Mouse (Mus musculus) midbrain, embryonic 13.5 days (tissue): ENCODE results near the gene Prss30. TPM values are rescaled to one million over a fixed set of nuclear protein-coding genes. Genes with fewer than 3 reads are reported as not detected.
"Not testable (repeated sequence)": the region's sequence is repeated elsewhere in the genome, so short reads cannot be mapped to it uniquely, and the experiment has no call there.

Experiments
- ATAC-seq: fragments of 200-750 bp; cut with Nextera tagmentation; 2 replicates; pipeline ENCODE4 v1.8.0; 2017; ENCODE audit warnings: mild to moderate bottlenecking, moderate TSS enrichment, moderate library complexity
- H3K27ac ChIP-seq: fragments of 300-500 bp; sonication (generic); 2 replicates; pipeline ENCODE4 v1.5.1; 2015; ENCODE audit warnings: inconsistent platforms, mild to moderate bottlenecking, moderate library complexity
- H3K27me3 ChIP-seq: fragments of 300-500 bp; sonication (generic); 2 replicates; pipeline ENCODE4 v1.6.1; 2015; ENCODE audit warnings: mild to moderate bottlenecking, inconsistent platforms
- H3K36me3 ChIP-seq: fragments of 300-500 bp; sonication (generic); 2 replicates; pipeline ENCODE4 v1.6.1; 2015; ENCODE audit warnings: mild to moderate bottlenecking, inconsistent platforms
- H3K4me1 ChIP-seq: fragments of 300-500 bp; sonication (generic); replicated peaks from 2 replicates; pipeline ENCODE4 v1.6.1; 2015; ENCODE audit warnings: inconsistent platforms
- H3K4me2 ChIP-seq: fragments of 300-500 bp; sonication (generic); replicated peaks from 2 replicates; pipeline ENCODE4 v1.6.1; 2015; ENCODE audit warnings: moderate library complexity, mild to moderate bottlenecking, inconsistent platforms
- H3K4me3 ChIP-seq: fragments of 300-500 bp; sonication (generic); replicated peaks from 2 replicates; pipeline ENCODE4 v1.5.1; 2015; ENCODE audit warnings: mild to moderate bottlenecking, inconsistent platforms
- H3K9ac ChIP-seq: fragments of 300-500 bp; sonication (generic); replicated peaks from 2 replicates; pipeline ENCODE4 v1.6.1; 2015; ENCODE audit warnings: mild to moderate bottlenecking, inconsistent platforms
- H3K9me3 ChIP-seq: fragments of 300-500 bp; sonication (generic); 2 replicates; pipeline ENCODE4 v1.6.1; 2016; ENCODE audit warnings: mild to moderate bottlenecking, inconsistent platforms
- WGBS: fragments of 180-500 bp; shearing (Covaris S2); methylation state at CpG from one replicate; pipeline ENCODE4 v1.1.7; 2015; 5-methylcytosine and 5-hydroxymethylcytosine counted together
- polyA plus RNA-seq: library from polyadenylated mRNA; unstranded; fragments of >200 nt; fragmentation: Nextera tagmentation; extraction: Ambion mirVana; gene quantifications from 2 replicates; pipeline ENCODE4 v1.2.1, GENCODE M21; 2015

Gene Prss30
- polyA plus RNA-seq, 1 experiment from 2014 or later: not detected

GRCm38 (mm10) chr17:23979471-23979870, 895 bp downstream of the Prss30 start:
- 84% methylated on average over 3 of the region's 3 CpGs for WGBS
- H3K27me3 ChIP-seq: no peaks in the 10 kb centered on the region
- no peaks in the 10 kb centered on the region for H3K36me3 ChIP-seq
- no peaks in the 10 kb centered on the region for H3K9me3 ChIP-seq
- no peak for ATAC-seq
- H3K27ac ChIP-seq: no peak overlapping the region
- no peak overlapping the region for H3K4me2 ChIP-seq
- no peak overlapping the region for H3K9ac ChIP-seq
- H3K4me1 ChIP-seq: no peaks in the 10 kb centered on the region; the same call in 1 of the 2 replicates
- no peak overlapping the region for H3K4me3 ChIP-seq

- no peaks in the 10 kb centered on the region for H3K27me3 ChIP-seq
- ATAC-seq: no peak
- H3K36me3 ChIP-seq: no peaks in the 10 kb centered on the region
- H3K27ac ChIP-seq: no peak overlapping the region
- no peak overlapping the region for H3K4me3 ChIP-seq
- no peaks in the 10 kb centered on the region for H3K9me3 ChIP-seq
- no peak overlapping the region for H3K9ac ChIP-seq
- no peaks in the 10 kb centered on the region; the same call in 1 of the 2 replicates for H3K4me1 ChIP-seq
- 70% methylated on average over 4 of the region's 4 CpGs for WGBS
- no peak overlapping the region for H3K4me2 ChIP-seq
Observed at GRCm38 (mm10) chr17:23976665-23977064, 3.7 kb downstream of the Prss30 start.

GRCm38 (mm10) chr17:23971315-23971714, 9.1 kb downstream of the Prss30 start:
- H3K27ac ChIP-seq: no peak overlapping the region
- ATAC-seq: no peak
- H3K4me3 ChIP-seq: no peak overlapping the region
- no peaks in the 10 kb centered on the region for H3K36me3 ChIP-seq
- H3K9ac ChIP-seq: no peak overlapping the region
- H3K9me3 ChIP-seq: no peaks in the 10 kb centered on the region
- no peaks in the 10 kb centered on the region for H3K27me3 ChIP-seq
- H3K4me2 ChIP-seq: no peak overlapping the region
- H3K4me1 ChIP-seq: no peaks in the 10 kb centered on the region
- 80% methylated on average over 9 of the region's 9 CpGs for WGBS

GRCm38 (mm10) chr17:23969231-23969630, 11.1 kb downstream of the Prss30 start:
- Histone ChIP-seq H3K36me3 (no peaks in the 10 kb centered on the region), H3K9ac (no peak overlapping the region), H3K9me3 (no peaks in the 10 kb centered on the region), H3K4me3 (no peak overlapping the region), H3K4me1 (peaks cover 7% of the 10 kb centered on the region), H3K4me2 (no peak overlapping the region), H3K27ac (no peak overlapping the region), H3K27me3 (no peaks in the 10 kb centered on the region)
- 8% methylated on average over 1 of the region's 1 CpGs for WGBS
- ATAC-seq: no peak

GRCm38 (mm10) chr17:23968780-23969179, 11.6 kb downstream of the Prss30 start:
- WGBS: 50% methylated on average over 2 of the region's 2 CpGs
- Histone ChIP-seq H3K27me3 (no peaks in the 10 kb centered on the region), H3K9ac (no peak overlapping the region), H3K4me3 (no peak overlapping the region), H3K9me3 (no peaks in the 10 kb centered on the region), H3K27ac (no peak overlapping the region), H3K4me1 (peaks cover 7% of the 10 kb centered on the region), H3K4me2 (no peak overlapping the region), H3K36me3 (no peaks in the 10 kb centered on the region)
- no peak for ATAC-seq

- ATAC-seq: no peak
- H3K9ac ChIP-seq: no peak overlapping the region
- H3K27me3 ChIP-seq: no peaks in the 10 kb centered on the region
- no peaks in the 10 kb centered on the region for H3K36me3 ChIP-seq
- no peak overlapping the region for H3K4me2 ChIP-seq
- 84% methylated on average over 10 of the region's 10 CpGs for WGBS
- H3K4me3 ChIP-seq: no peak overlapping the region
- no peak overlapping the region for H3K27ac ChIP-seq
- no peaks in the 10 kb centered on the region for H3K9me3 ChIP-seq
- peaks cover 7% of the 10 kb centered on the region for H3K4me1 ChIP-seq
Observed at GRCm38 (mm10) chr17:23966658-23967401, 13.5 kb downstream of the Prss30 start.

GRCm38 (mm10) chr17:23965805-23966425, 14.5 kb downstream of the Prss30 start:
- Histone ChIP-seq H3K4me2 (no peak overlapping the region), H3K4me3 (no peak overlapping the region), H3K27ac (no peak overlapping the region), H3K9ac (no peak overlapping the region), H3K27me3 (no peaks in the 10 kb centered on the region), H3K36me3 (no peaks in the 10 kb centered on the region), H3K4me1 (peaks cover 7% of the 10 kb centered on the region), H3K9me3 (no peaks in the 10 kb centered on the region)
- ATAC-seq: peak; percentile 60; the same call in 1 of the 2 replicates
- WGBS: 28% methylated on average over 6 of the region's 6 CpGs

- H3K27me3 ChIP-seq: no peaks in the 10 kb centered on the region
- no peaks in the 10 kb centered on the region for H3K9me3 ChIP-seq
- no peak overlapping the region for H3K4me3 ChIP-seq
- H3K36me3 ChIP-seq: no peaks in the 10 kb centered on the region
- peaks cover 11% of the 10 kb centered on the region for H3K4me1 ChIP-seq
- ATAC-seq: no peak
- no peak overlapping the region for H3K4me2 ChIP-seq
- WGBS: 54% methylated on average over 4 of the region's 4 CpGs
- H3K27ac ChIP-seq: no peak overlapping the region
- H3K9ac ChIP-seq: no peak overlapping the region
Observed at GRCm38 (mm10) chr17:23961573-23962122, 18.7 kb downstream of the Prss30 start.

- Histone ChIP-seq H3K4me3 (no peak overlapping the region), H3K9ac (no peak overlapping the region), H3K4me1 (0 out of 2 replicates have a peak, but pooled peaks cover 4% of the 10 kb centered on the region), H3K27ac (peak overlapping the region; percentile 19; the same call in 1 of the 2 replicates), H3K9me3 (no peaks in the 10 kb centered on the region), H3K4me2 (no peak overlapping the region), H3K27me3 (no peaks in the 10 kb centered on the region), H3K36me3 (no peaks in the 10 kb centered on the region)
- ATAC-seq: peak; percentile 96
- 33% methylated on average over 3 of the region's 3 CpGs for WGBS
Observed at GRCm38 (mm10) chr17:23960084-23960738, 20.2 kb downstream of the Prss30 start.

- no peak for ATAC-seq
Observed at GRCm38 (mm10) chr17:23955174-23955573, 25.2 kb downstream of the Prss30 start, which contains the start of gene Sbpl. TSS of gene Sbpl (minus strand) at chr17:23955274.

GRCm38 (mm10) chr17:23950828-23951227, 29.5 kb downstream of the Prss30 start:
- H3K4me2 ChIP-seq, ATAC-seq, H3K9ac ChIP-seq, H3K36me3 ChIP-seq, H3K27me3 ChIP-seq, H3K9me3 ChIP-seq, H3K27ac ChIP-seq, H3K4me3 ChIP-seq, H3K4me1 ChIP-seq: not testable (repeated sequence)
- WGBS: 74% methylated on average over 4 of the region's 4 CpGs

More at GRCm38 (mm10) chr17:23955174-23955573, 25.2 kb downstream of the Prss30 start, which contains the start of gene Sbpl:
- Histone ChIP-seq H3K4me3 (no peak within 1 kb of the TSS), H3K9ac (no peak within 1 kb of the TSS), H3K9me3 (no peaks in the 10 kb centered on the region), H3K27ac (no peak within 1 kb of the TSS), H3K4me2 (no peak within 1 kb of the TSS), H3K36me3 (no peaks in the 10 kb centered on the region), H3K4me1 (0 out of 2 replicates have a peak, but pooled peaks cover 4% of the 10 kb centered on the region), H3K27me3 (no peaks in the 10 kb centered on the region)
- WGBS: 81% methylated on average over 5 of the region's 5 CpGs

GRCm38 (mm10) chr17:23949068-23949467, 31.3 kb downstream of the Prss30 start:
- H3K27ac ChIP-seq: no peak overlapping the region
- no peak for ATAC-seq

More at GRCm38 (mm10) chr17:23949068-23949467, 31.3 kb downstream of the Prss30 start:
- H3K36me3 ChIP-seq: no peaks in the 10 kb centered on the region
- H3K4me1 ChIP-seq: no peaks in the 10 kb centered on the region
- 82% methylated on average over 2 of the region's 2 CpGs for WGBS
- no peaks in the 10 kb centered on the region for H3K9me3 ChIP-seq
- no peak overlapping the region for H3K4me2 ChIP-seq
- no peak overlapping the region for H3K9ac ChIP-seq
- H3K4me3 ChIP-seq: no peak overlapping the region
- no peaks in the 10 kb centered on the region for H3K27me3 ChIP-seq
